Mouse (Mus musculus) layer of hippocampus, postnatal 36 days (tissue): ENCODE results near the gene Tsen34. TPM values are rescaled to one million over a fixed set of nuclear protein-coding genes. Genes with fewer than 3 reads are reported as not detected.
"Not testable (repeated sequence)": the region's sequence is repeated elsewhere in the genome, so short reads cannot be mapped to it uniquely, and the experiment has no call there.

ENCODE experiments used
- DNase-seq, 2 experiments: peaks; one replicate each; pipeline ENCODE4 v3.0.0; 2022
- microRNA-seq, 2 experiments: library from miRNA; unstranded; fragments of <30 nt; microRNA quantifications; one replicate each; pipeline ENCODE4 v1.2.0; 2021
- total RNA-seq, 2 experiments: library from RNA; stranded (reverse); gene quantifications; 2 replicates each; pipeline ENCODE4 v1.2.3; 2021

The Tsen34 gene
- total RNA-seq, 2 experiments from 2014 or later: 79.0 to 83.4 TPM

- not testable (repeated sequence) for DNase-seq
Observed at GRCm38 (mm10) chr7:3732675-3733074, 40.0 kb downstream of the Tsen34 start.

Small RNAs within 50 kb of the gene (microRNA-seq; reads per million reads assigned to microRNA genes)
- 4.4 to 4.5 reads per million in 2 experiments for gene Mir3572

Other genes with a start within 250 kb of the Tsen34 start
- gene Tarm1, start 190.2 kb upstream of the Tsen34 start, total RNA-seq: not detected
- gene Oscar, start 76.7 kb upstream of the Tsen34 start, total RNA-seq: 1 to 10 TPM in 1 of 2 experiments, under 1 TPM in 1; 0.80 to 1.4 TPM
- 100 to 1,000 TPM; 577 to 589 TPM for gene Ndufa3, start 75.5 kb upstream of the Tsen34 start, total RNA-seq
- gene Tfpt, start 62.9 kb upstream of the Tsen34 start, total RNA-seq: 10 to 100 TPM; 32.0 to 49.6 TPM
- 10 to 100 TPM; 52.9 to 56.3 TPM for gene Prpf31, start 62.9 kb upstream of the Tsen34 start, total RNA-seq
- gene Cnot3, start 47.6 kb upstream of the Tsen34 start, total RNA-seq: 10 to 100 TPM; 62.1 to 74.5 TPM
- gene Leng1, start 27.0 kb upstream of the Tsen34 start, total RNA-seq: 1 to 10 TPM; 5.2 to 6.2 TPM
- gene Tmc4, start 15.3 kb upstream of the Tsen34 start, total RNA-seq: 10 to 100 TPM in 1 of 2 experiments, 1 to 10 TPM in 1; 7.5 to 11.6 TPM
- 100 to 1,000 TPM; 154 to 158 TPM for gene Mboat7, start 660 bp downstream of the Tsen34 start, total RNA-seq
- gene Rps9, start 11.1 kb downstream of the Tsen34 start, total RNA-seq: 100 to 1,000 TPM; 396 to 403 TPM
- under 1 TPM; 0.12 to 0.15 TPM for gene Pirb, start 27.5 kb downstream of the Tsen34 start, total RNA-seq
- not detected for gene Gm15448, start 132.8 kb downstream of the Tsen34 start, total RNA-seq
- gene Pira2, start 152.2 kb downstream of the Tsen34 start, total RNA-seq: not detected
- not detected for gene Gm14548, start 205.3 kb downstream of the Tsen34 start, total RNA-seq
- not detected for gene Lilra6, start 222.6 kb downstream of the Tsen34 start, total RNA-seq